Mouse (Mus musculus) cerebral cortex, adult 2 months (tissue): Measurements from ENCODE around the gene Pak3.

Experiments used
- WGBS: fragments of 180-500 bp; shearing (Covaris S2); methylation state at CpG from one replicate; pipeline ENCODE4 v1.1.7; 2018; 5-methylcytosine and 5-hydroxymethylcytosine counted together

The Pak3 gene

DNA sequence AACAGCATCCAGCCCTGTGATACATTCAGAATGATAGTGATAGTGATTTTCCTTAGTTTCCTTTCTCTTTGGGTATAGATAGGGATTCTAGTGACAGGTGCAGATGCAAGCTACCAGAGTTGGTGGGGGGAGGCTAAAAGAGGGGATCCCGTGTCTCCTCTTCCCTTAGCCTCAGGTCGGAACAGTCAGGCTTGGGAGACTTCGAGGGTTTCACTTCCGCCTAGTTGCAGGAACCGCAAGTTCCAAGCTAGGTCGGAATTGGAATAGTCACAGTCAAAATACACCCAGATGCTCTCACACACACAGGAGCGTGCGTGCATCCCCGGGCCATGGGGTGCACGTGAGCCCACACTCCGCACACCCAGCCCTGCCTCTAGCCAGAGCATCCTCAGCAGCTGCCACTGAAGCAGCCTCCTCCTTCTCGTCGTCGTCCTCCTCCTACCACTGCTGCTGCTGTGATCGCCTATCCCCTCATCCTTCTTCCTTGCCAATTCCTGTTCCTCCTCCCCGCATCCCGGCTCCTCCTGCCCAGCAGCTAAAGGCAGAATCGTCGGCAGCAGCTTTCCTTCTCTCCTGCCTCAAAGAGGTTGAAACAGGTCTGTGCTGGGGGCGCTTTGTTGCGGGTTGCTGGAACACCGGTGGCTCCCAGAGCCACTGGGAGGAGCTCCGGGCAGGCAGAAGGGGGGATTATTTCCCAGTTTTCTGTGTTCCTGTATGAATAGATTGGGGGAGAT lies at the start of gene Pak3:
TSS of gene Pak3 (plus strand) at position 424 of the 734 bp plus-strand sequence.
- 7% methylated on average over 23 of the region's 23 CpGs for WGBS

DNA sequence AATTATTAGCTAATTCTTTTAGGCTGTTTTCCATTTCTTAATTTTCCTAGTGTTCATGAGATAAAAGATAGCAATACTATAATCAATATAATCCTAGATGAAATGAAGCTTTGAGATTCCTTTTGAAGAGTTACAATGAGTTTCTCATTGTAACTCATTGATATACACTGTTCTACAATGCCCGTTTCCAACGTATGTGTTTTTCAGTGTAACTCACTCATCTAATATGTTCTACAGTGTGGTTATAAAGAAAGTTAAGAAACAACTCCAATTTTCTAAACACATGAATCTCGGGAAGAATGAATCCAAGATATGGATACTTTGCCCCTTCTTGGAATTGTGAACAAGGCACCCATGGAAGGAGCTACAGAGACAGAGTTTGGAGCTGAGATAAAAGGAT lies 35.5 kb upstream of the Pak3 start:
- WGBS: 85% methylated on average over 3 of the region's 3 CpGs

DNA sequence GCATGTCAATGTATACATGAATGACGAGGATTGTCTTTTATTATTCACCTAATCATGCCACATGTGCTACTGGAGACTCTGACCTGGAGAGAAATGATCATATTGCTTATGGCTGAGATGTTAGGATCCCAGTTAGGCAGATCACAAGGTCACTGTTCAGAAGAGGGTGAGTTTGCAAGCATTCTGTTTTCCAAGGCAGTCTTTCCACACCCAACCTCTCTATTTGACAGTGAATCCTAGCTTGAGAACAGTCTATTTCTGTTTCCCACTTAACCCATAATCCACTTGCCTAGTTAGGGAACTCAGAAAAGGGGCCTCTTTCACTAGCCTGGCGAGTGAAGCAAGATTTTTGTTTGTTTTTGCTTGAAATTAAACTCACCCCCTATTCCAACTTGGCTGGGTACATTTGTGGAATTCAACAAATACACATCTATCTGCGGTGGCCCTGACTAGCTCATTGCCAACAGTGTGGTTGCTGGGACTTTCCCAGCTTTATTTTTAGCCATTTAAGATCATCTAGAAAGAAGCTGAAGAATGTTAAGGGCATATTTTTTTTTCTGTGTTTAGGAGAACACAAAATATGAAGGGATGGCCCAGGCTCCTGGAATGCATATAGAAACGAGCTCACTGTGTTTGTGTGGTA lies 17.2 kb upstream of the Pak3 start:
- WGBS: 47% methylated on average over 4 of the region's 4 CpGs

DNA sequence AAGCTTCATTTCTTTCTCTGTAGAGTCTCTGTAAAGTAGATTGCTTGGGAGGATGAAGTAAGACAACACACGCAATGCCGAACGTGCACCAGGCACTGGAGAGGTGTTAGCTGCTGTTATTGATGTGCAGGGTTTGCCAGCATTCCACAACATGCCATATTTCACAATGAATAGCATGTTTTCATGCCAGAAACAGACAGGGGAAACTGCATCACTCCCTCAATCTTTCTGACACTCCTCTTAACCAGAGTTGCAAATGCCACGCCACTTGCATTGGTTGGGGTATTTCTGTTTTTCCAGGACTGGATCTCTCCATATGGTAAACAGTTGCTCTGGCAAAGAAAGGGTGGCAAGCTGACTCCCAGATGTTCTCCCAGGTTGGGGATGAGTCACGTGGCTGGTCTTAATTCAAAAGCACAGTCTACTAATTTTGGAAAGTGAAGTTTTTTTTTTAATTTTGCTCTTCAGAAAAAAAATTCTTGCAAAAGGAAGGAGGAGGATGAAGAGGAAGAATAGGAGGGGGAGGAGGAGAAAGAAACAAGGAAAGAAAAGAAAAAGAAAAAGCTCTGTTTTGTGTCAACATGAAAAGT lies 16.5 kb upstream of the Pak3 start:
- 62% methylated on average over 5 of the region's 5 CpGs for WGBS

DNA sequence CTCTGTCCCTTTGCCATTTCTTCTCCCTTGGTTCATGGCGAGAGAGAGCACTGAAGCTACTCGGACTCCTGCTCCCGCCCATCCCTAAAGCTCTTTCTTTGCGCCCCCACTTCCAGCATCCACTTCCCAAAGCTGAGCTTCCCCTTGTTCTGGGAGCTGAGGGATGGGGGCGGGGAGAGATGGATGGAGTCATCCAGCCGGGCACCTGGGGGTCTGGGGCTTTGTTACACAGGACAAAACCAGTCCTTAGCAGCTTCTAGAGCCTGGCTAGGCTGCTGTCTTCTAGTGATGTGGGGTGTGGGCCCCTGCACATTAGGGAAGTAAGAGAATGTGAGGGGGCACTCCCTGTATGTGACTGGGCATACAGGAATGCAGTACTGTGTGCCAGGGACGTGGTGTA lies 526 bp downstream of the Pak3 start:
- 0% methylated on average over 7 of the region's 7 CpGs for WGBS

DNA sequence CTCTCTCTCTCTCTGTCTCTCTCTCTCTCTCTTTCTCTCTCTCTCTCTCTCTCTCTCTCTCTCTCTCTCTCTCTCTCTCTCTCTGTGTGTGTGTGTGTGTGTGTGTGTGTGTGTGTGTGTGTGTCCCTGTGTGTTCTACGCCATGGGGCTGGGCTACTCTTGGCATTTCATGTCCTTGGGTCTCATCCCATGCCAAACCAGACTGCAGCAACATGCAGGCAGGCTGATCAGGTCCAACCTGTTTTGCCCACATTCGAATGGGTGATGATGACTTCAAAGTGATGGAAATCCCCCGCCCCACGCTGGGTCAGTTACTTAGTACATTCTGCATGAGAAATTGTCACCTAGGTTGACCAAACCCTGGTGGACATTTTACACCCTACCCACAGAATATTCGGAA lies 1.1 kb downstream of the Pak3 start:
- 37% methylated on average over 5 of the region's 5 CpGs for WGBS

DNA sequence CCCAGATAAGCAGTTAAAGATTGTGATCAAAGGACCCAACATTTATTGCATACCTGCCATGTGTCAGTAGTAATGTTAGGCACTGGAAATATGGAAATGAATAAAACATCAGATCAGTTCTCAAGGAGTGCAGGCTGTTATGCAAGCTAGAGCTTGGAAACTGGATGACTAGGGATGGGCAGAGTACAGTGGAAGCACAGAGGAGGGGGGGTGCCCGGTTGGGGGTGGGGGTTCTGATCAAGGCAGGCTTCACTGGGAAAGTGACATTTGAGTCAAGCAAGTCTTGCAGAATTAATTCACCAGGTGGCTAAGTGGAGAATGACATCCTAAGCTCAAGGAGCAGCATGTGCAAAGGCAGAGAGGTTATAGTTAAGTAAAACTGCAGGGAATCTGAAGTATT lies 1.8 kb downstream of the Pak3 start:
- 8% methylated on average over 1 of the region's 1 CpGs for WGBS

DNA sequence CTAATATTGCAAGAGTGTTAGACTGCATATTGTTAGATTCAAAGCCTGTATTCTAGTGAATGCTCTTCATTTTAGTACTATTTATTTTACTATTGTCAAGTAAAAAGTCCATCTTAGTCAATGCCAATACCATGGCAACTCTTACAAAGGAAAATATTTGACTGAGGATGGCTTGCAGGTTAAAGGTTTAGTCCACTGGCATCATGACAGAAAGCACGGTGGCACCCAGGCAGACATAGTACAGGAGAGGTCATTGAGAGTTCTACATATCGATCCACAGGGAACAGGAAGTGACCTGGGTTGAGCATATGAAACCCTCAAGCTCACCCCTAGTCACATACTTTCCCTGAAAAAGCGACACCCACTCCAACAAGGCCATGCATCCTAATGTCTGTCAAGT lies 13.9 kb downstream of the Pak3 start:
- 83% methylated on average over 3 of the region's 3 CpGs for WGBS

DNA sequence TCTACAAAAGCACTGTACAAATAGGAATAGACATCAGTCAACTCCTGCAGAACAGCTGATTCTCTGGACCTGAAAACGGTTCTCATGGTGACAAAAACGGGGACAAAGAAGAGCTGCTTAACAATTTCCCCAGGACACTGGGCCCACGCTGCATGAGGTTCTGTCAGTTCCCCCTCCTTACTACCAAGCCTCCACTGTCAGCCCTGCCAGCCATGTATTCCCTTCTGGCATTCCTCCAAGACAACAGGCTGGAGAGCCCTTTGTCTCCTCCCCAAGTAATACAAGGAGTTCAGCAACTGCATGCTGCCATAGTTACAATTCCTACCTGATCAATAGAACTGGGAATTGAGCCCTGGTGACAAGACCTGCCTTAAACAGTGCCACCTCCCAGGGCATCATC lies 15.2 kb downstream of the Pak3 start:
- WGBS: 46% methylated on average over 3 of the region's 3 CpGs

DNA sequence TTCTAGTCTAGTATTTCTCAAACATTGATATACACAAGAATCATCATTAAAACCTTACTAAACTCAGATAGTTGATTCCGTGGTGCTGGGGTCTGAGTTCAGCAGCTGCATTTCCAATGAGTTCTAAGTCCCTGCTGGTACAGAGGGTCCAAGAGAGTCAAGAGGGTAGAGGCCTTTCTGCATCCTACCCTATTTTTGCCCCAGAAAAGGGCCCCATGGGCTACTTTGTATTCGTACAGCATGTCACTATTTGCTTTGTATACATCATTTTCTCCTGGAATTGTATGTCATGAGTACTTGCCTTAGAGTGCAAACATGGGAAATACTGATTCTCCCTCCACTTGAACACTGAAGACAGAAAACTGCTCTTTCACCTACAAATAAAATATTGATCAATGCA lies 24.4 kb downstream of the Pak3 start:
- 69% methylated on average over 2 of the region's 2 CpGs for WGBS

DNA sequence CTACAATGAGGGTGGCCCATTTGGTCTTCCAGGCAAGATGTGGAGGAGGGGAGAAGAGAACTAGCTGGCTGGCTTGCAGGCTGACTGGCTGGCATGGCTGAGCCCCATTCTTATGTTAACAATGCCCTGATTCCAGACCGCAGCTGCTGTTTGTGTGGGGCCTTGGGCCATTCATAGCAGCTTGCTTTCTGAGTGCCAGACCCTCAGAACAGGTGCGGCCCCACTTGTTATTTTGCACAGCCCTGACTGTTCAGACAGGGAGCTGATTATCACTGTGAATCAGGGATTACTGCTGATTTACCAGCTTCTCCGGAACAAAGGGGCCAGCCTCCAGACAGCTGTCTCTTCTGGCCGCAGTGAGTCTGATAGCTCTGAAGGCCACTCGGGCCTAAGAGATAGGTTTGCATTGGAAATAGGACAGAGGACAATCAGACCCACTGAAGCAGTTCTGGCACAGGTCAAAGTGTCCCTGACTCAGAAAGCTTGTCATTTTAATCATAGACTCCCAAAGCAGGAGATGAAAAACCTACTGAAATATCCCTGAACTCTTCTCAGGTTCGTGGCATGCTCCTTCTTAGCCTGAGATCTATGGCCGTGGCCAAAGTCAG lies 24.9 kb downstream of the Pak3 start:
- WGBS: 53% methylated on average over 7 of the region's 7 CpGs

DNA sequence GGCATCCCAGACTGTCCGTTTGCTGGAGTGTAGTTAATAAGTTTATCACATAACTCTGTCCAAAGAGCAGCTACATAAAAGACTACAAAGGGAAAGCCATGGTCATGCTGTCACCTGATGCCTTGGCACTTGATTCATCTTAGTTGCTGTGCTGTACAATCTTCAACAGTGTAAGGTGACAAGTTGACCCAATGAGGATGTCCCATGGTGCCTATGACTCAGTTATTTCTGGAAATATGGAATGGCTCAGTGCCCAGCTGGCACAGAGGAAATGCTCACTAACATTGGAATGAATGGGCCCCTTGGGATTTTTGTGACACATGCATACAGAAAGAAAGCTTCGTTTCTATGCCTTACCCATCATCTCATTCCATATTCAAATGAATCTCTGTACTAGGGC lies 55.3 kb downstream of the Pak3 start:
- WGBS: 53% methylated on average over 2 of the region's 2 CpGs

DNA sequence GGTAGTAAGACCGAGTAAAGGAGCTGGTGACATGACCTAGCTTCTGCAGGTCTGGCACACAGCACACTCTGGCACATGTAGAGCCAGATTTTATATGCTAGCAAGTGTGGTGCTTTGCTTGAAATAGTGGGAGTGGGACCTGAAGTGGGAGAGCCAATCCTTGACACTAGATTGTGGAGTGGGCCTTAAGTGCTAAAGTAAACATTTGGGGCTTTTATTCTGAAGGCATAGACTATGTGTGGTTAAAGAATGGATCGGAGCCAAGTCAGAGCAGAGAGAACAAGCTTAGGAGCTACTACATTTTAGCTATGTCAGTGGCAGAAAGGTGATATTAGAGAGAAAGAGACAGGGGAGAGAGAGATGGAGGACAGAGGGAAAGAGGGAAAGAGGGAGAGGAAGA lies 61.5 kb downstream of the Pak3 start:
- WGBS: 59% methylated on average over 2 of the region's 2 CpGs

DNA sequence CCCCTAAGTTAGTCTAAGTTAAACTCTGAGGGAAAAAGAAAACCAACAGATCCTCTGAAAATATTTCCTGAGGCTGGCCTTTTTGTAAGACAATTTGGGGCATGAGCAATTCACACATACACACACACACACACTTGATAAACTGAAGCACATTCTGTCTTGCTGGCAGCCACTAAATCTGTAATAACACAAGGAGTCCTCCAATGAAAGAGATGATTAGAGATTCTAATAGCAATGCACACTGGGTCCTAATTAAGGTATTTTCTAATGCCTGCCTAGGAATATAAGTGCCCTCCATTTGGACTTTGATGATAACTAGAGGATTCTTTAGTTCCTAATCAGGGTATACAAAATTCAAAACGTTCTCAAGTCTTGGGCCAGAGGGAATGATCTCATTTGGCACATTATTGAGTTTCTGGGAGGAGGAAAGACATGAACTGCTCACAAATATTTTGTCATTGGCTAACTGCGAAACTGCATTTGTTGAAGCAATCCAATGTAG lies 62.1 kb downstream of the Pak3 start:
- WGBS: 46% methylated on average over 2 of the region's 2 CpGs

DNA sequence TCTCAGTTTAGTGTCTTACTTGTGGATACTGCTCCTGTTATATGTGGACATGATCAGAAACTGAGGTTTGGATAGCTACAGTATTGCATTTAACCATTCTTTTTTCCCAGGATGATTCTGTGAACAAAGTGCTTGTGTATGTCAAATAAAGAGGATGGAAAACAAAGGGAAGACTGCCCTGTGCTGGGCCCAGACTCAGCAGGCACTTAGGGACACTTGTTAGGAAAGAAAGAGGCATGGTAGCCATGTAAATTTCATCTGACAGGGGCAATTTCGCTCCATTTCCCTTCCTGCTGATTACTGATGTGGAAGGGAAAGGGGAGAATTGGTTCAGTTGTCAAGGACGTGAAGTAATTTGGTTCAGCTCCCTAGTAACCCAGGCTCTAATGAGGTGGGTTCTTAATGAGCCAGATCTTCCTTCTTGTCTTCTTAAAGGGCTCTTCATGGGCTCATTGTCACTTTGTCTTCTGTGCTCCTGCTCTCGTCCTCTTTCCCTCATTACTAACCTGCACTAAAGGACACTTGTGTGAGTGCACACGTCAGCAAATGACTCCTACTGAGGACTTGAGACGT lies 88.6 kb downstream of the Pak3 start:
- 63% methylated on average over 5 of the region's 5 CpGs for WGBS

DNA sequence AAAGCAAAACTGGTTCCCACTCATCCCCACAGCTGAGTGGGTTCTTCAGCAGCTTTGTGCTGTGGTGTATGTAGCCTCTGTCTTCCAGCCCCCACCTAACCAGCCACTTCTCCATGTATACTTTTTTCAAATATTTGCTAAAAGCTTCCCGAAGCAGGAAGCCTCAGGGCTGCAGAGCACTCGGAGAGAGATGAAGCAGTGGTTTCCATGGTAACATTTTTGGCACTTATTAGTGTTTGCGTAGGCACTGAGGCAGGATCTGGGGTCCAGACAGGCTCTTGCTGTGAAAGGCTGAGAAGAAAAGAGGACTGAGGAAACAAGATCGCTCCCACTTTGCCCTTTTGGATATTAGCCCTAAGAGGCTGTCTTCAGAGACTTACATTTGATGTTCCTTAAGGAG lies 100.3 kb downstream of the Pak3 start:
- 22% methylated on average over 4 of the region's 4 CpGs for WGBS

DNA sequence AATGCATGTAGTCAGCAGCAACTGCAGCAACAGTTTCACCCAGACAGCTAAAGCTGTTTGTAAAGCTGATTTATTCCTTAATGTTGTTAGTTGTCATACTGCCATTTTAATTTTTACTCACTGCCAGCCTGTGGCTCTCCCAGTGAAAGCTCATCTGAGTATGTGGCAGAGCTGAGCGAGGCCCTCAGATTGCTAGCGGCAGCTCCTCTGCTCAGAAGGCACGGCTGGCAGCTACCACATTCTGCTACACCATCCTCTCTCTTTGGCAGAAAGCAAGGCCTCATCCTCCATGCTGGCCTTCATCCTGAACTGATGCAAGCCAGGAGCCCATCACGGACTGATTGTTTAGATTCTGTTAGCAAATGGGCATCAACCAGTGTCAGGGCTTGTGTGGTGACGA lies 109.4 kb downstream of the Pak3 start:
- WGBS: 63% methylated on average over 5 of the region's 5 CpGs

DNA sequence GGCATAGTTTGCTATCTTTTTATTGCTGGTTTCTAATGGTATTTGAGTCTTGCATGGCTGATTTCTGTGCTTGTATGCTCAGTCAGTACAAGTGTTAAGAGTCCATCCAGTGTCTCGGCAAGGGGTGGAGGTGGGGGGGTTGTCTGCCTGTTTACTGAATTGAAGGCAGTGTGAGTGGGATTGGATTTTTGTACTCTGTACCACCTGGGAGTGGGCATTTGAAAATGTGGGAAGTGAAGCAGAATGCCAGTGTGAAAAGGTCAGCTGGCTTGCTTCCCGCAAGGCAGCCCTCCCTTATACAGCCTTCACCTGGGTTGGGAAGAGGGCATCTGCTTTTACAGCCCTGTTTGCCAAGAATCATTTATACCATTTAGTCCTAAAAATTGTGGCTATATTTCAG lies 125.5 kb downstream of the Pak3 start:
- 83% methylated on average over 2 of the region's 2 CpGs for WGBS

DNA sequence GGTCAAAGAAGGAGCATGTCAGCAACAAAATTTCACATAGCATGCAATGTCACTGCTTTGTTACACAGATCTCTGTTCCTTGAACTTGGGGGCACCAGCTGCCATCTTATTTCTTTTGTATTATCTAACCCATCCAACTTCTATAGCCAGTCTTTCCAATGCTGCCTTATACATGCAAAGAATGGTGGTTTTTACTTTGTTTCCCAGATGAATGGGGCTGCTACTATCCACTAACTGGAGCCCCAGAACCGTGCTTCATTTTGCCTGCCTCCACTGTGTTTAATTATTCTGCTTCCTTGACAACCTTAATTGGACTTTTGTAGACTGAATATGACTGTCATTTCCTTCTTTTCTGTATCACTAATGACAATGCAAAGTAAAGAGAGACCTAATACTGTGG lies 126.4 kb downstream of the Pak3 start:
- WGBS: 48% methylated on average over 1 of the region's 1 CpGs

DNA sequence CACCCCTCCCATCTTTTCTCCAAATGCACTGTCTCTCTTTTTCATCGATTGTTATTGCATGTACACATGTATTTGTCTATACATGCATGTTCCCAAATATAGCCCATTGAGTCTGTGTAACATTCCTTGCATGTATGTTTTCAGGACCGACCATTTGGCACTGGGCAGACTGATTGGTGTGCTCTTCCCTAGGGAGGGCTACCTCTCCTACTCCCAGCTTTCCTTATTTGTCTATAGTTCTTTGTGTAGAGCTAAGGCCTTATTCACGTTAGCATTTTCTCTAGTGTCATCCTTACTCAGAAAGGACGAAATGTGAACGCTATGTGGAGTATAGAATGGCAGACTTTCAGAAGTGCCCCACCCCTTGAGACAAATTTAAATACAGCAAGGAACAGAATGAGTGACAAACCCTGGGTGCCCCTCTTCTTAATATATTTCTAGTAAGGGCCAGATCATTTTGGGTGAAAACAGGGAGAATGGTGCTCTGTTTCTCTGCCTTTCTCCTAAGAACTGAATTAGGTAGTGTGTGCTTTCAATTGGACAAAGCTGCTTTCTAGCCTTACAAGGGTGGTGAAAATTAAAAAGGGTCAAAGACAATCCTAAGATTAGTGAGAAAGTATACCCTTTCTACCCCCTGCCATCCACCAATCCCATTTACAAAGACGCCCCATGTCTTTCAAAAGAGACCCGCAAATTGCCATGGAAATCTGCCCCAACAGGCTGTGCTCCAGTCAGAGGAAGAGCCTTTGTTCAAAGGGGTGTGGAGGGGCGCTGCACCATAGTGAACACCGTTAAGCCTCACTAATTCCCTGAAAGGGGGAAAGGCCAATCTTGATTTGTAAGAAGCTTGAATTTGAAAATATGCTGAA lies 136.2 kb downstream of the Pak3 start:
- WGBS: 50% methylated on average over 9 of the region's 9 CpGs

DNA sequence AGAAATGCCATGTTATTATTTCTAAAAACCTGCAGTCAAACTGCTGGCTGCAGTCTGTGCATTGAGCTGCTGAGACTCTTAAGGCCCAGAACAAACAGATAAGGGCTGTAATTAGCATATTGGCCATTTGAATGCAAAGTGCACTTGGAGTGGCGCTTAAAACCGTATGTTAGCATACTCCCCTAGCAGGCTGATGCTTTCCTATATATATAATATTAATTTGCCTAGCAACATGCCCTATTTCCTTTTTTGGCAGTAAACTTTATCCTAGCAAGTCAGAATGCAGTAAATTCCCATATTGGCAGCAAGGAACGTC lies 136.7 kb downstream of the Pak3 start:
- WGBS: 45% methylated on average over 3 of the region's 3 CpGs
